Mouse (Mus musculus) left cerebral cortex, postnatal 36 days (tissue): ENCODE measurements around the gene Smyd3. TPM values are rescaled to one million over a fixed set of nuclear protein-coding genes. Genes with fewer than 3 reads are reported as not detected.
"Not testable (repeated sequence)": the region's sequence is repeated elsewhere in the genome, so short reads cannot be mapped to it uniquely, and the experiment has no call there.

Experiments used
- DNase-seq, 2 experiments: peaks; one replicate each; pipeline ENCODE4 v3.0.0; 2021 to 2022; ENCODE audit warnings: low spot score in 2 of 2, mixed read lengths in 1 of 2
- intact Hi-C: fragments of 180-260 bp; cut with DNase I; formaldehyde crosslinking; loops from one replicate; pipeline ENCODE4 v1.15.1; 2025
- total RNA-seq, 2 experiments: library from RNA; stranded (reverse); gene quantifications; 2 replicates each; pipeline ENCODE4 v1.2.3; 2021

Smyd3 gene
- 10 to 100 TPM; 22.7 to 28.3 TPM for total RNA-seq

DNA sequence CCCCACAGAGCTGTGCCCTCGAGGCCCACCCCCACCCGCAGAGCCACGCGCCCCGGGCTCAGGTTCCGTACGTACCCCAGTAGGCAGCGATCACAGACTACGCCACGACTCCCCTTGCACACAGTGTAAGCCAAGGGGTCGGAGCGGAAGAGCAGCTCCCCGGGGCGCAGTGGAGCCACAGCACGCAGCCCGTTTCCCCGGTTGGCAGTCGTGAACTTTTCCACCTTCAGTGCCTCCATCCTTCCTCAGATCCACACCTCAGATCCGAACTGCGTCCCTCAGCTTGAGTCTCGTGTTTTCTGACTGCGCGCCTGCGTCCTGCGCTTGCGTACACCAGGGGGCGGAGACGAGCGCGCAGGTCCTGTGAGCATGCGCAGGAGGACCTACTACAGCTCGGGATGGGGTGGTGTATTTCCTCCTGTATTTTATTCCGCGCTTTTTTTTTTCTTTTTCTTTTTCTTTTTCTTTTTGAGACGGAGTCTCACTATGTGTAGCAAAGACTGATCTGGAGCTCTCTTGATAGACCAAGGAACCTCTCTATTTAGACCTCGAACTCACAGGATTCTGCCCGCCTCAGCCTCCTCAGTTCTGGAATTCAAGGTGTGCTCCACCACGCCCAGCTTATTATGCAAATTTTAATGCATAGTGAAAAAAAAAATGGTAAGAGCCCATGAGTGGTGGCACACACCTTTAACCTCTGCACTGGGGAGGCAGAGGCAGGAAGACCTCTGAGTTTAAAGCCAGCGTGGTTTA is at the start of gene Smyd3:
TSS of gene Smyd3 (minus strand) at position 329 of the 753 bp plus-strand sequence.
- intact Hi-C loops: no loop called here
- peak; percentile 80 to 88 for DNase-seq

DNA sequence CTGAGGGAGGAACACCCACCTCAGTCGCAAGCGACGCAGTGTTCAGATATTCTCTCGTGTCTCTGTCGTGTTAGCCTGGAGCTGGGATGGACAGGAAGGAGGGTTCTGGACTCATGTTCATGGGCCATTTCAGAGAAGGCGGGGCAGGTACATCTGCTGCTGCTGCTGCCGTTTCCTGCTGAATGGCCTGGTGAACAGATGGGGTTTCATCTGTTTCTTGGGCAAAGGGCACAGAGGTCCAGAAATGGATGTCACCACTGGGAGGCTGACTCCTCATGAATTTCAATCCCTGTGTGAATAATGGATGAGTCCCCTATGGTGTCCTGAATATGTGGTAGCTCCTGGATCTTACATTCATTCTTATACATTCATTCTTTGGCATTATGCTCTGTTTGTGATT is 49.7 kb upstream of the Smyd3 start:
- intact Hi-C loops: no loop called here

DNA sequence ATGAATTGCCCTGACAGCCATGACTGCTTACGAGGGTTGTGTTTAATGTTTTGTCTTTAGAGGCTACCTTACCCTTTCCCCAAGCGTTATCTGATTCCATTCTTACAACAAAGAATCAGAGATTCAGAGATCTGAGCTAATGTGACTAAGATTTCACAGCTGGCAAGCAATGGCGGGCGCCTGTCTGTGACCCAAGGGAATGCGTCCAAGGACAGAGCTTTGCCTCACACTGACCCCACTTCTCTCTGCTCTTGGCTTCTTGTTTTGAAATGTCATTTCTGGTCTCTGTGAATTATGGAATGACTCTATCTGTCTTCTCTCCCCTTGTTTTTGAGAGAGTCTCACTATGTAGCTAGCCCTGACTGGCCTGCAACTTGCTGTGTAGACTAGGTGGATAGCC is 46.1 kb upstream of the Smyd3 start:
- intact Hi-C loops: no loop called here
- no peak for DNase-seq

More for the DNA sequence above, 49.7 kb upstream of the Smyd3 start:
- DNase-seq: no peak

DNA sequence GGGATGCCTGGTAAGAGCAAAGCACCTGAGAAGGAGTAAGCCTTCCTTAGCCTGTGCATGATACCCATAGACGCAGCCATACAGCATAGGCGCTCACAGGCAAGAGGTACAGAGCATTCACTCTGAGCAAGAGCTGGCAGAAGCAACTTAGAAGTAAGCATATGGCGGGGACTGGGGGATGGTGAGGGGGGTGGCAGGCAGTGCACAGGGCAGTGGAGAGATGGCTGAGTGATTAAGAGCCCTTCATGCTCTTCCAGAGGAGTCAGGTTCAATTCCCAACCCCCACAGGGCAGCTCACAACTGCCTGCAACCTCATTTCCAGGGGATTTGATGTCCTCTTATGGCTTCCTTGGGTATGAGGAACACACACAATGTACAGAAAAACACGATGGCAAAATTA is 45.4 kb upstream of the Smyd3 start:
- no peak for DNase-seq
- intact Hi-C loops: no loop called here

DNA sequence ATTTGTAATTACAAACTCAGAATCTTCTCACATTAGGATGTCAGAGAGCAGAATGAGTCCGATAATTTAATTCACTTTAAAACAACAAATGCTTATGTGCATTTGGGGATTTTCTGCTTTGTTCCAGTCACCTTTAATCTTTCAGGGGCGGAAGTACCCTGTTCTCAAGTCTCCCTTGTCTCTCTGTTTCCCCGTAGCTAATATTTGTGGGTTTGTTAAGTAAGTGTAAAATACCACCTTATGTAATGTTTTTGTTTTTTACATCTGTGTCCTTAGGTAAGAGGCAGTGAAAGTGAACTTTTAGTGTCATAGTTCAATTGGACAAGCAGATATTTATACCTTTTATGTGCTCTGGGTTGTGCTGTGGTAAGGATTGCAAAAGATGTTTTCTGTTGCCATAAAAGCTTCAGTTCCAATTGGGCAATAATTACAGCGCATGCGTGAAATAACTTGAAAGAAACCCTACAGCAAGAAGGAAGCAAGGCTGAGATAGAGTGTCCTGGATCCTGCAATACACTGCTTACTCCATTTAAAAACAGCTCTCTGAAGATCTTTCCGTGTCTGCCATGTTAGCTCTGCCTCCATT is 43.1 kb upstream of the Smyd3 start:
- intact Hi-C loops: no loop called here
- DNase-seq: no peak

DNA sequence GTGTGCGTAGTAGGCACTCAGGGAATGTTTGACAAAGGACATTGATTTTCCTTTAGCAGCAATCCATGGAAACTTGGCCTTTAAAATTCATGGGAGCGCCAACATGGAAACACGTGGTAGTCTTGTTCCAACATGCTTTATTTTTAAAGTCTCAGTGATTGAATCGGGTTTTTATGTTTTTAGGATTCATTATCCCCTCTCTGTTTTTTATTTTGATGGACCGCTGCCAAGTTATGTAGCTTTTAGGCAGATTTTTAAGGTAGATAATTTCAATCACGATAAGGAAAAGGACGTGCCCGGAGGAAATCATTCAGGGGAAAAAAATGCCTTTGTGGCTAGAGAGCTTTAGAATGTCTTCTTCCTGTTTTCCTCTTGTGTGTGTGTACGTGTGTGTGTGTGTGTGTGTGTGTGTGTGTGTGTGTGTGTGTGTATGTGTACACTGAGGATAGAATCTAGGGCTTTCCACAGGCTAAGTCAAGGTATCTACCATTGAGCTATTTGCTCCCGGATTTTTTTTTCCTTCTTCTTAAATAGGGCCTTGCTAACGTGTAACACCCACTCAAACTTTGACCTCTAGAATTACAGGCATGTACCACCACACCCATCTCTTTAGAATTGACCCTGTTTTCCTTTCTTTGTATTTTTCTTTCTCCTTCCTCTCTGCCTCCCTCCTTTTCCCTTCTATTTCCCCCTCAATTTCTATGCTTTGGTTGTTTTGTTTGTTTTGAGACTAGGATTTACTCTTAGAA is 41.8 kb upstream of the Smyd3 start:
- DNase-seq: no peak
- intact Hi-C loops: no loop called here

DNA sequence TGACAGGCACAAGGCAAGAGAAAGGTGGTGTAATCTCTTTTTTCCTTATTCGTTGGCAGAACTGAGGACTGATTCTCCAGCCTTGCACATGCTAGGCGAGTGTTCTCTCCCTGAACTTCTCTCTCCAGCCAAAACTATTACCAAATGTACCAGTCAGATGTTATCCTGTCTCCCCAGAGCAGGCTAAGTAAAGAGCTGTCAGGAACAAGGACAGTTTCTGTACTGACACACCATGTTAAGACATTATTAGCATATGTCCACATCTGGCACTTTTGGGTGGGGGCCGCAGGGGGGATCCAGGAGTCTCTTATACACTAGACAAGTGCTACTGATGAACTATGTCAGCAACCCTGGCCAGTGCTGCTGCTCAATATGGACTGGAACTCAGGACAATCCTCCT is 39.1 kb upstream of the Smyd3 start:
- no peak for DNase-seq
- intact Hi-C loops: no loop called here

DNA sequence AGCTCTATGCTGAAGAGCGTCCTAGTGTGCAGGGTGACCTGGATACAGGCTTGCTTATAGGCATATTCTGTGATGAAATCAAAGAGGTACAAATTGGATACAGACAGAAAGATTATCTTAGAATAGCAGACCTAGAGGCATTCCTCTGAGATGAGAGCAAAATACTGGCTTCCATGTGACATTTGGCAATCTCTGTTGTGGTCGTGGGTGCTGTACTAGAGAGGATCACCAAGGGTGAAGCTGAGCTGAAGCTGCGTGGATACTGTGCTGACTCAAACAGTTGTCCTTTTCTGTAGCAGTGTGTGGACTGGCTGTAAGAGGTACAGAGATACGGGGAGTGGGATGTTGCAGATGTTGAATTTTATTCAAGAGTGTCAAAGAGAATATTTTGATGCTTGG is 36.1 kb upstream of the Smyd3 start:
- intact Hi-C loops: no loop called here
- DNase-seq: no peak

DNA sequence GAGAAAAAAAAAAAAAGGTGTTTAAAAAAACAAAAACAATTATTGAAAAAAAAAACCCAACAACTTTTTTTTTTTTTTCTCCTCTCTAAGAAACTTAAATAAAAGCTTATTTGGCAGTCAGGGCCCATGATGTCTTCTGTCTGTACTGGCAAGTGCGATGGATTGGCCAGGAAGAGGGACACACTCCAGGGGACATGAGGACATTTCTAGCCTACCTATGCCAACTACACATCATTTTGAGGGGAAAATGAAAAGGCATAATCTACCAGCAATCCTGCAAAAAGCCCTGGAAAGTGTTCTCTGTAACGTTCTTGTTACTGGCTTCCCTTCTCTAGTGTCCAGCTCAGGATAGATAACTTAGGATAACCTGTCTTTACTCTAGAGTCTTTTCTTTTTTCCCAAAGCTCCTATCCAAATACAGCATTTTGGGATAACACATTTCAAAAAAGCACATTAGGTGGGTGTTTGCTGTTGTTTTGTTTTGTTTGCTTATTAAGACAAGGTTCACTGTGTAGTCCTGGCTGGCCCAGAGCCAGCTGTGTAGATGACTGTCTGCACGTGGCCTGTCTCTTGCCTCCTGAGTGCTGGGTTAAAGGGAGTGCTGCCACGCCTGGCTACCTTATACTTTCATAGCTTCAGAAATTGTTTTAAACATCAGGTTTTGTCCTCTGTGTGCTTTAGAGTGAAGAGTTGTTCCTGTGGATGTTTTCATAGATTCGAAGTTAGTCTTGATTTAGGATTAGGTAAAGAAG is 35.5 kb upstream of the Smyd3 start:
- DNase-seq: no peak
- intact Hi-C loops: no loop called here

DNA sequence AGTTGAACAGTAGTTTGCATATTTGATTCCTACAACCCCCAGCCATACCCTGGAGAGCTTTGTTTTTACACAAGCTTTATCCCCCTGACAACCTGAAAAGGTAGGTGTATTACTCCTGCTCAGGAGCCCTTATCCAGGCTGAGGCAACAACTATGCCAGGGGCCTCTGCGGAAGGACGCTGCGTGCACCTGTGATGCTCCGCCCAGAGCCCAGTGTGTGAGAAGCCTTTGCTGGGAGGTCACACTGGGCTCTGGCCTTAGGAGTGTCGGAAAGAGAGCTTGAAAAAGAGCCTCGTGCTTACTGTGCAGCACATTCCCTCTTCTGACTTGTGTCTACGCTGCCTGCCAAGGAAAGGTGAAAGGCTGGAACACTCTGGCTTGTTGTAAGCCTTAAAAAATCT is 34.9 kb upstream of the Smyd3 start:
- no peak for DNase-seq
- intact Hi-C loops: no loop called here

DNA sequence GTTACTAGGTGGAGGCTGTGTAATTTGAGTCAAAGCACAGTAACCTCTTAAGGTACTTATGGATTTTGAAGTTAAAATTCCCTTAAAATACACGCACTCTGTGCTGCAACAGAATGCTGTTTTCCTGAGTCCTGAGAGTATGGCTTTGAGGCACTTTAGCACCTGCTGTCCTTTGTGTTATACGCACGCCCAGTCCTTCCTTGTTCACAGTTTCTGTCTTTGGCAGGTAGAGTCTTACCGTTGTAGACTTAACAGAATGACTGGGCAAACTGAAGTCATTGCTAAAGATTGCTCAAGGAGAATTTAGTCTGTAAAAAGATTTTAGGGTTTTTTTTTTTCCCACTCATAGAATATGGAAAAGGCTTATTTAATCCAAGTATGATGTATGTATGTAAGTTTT is 34.1 kb upstream of the Smyd3 start:
- intact Hi-C loops: no loop called here

DNA sequence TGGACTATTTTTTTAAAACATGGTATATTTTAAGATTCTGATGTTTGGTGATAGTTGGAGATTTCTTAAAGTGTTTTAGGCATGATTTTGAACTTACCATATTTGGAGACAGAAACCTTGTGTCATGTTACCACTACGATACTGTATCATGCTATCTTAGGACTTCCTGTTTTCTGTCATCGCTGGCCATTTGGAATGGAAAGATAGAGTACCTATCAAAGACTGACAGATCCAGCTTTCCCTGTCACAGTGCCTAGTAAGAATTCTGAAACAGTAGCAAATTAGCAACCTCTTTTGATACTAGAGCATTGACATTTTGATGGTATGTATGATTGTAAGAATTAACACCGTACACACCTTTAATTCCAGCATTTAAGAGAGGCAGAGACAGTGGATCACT is 33.5 kb upstream of the Smyd3 start:
- no peak for DNase-seq
- intact Hi-C loops: no loop called here

More for the DNA sequence above, 34.1 kb upstream of the Smyd3 start:
- no peak for DNase-seq

DNA sequence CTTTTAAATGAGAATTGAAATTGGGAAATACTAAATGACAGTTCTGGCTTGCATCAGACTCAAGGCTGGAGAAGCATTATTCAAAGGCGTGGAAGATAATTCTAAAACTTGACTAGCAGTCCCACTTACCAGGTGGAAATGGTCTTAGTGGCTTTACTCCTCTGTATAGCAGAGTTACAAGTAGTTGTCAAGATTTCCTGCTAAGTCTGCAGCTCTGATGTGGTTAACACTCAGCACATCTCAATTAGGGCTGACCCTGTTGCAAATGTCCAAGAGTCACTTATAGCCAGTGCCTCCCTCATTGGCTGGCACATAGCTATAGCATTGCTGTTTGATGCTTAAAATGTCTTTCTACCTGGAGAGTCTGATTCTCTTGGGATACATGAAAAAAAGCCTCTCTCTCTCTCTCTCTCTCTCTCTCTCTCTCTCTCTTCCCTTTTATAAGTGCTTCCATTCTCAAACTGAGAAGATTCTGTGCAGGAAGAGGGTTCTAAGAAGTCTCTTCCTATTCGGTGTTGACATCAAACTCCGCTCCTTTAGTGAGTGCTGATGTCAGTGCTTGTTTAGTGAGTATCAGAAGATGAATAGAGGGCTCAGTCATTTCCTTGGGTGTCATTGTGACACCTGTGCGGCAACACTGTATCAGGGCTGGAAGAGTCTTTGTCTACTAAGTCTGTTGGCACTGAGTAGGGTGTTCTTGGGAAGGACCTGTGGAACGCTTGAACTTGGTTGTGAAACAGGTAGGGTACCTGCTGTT is 31.3 kb upstream of the Smyd3 start:
- no peak for DNase-seq
- intact Hi-C loops: no loop called here

DNA sequence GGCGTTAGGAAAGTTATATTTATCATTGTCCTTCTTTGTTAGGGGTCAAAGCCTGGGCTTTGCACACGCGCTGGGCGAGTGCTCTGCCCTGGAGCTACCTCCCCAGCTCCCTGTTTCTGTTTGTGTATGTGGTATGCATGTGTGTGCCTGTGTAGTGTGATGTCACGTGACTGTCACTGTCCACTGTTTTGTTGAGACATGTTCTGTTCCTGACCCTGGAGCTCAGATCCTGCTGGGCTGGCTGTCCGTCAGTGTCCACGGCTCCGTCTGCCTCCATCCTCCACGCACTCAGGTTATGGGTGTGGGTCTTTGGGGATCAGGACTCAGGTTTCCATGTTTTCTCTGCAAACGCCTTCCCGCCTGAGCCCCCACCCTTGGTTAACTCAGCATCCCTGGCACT is 30.4 kb upstream of the Smyd3 start:
- intact Hi-C loops: no loop called here
- no peak for DNase-seq

DNA sequence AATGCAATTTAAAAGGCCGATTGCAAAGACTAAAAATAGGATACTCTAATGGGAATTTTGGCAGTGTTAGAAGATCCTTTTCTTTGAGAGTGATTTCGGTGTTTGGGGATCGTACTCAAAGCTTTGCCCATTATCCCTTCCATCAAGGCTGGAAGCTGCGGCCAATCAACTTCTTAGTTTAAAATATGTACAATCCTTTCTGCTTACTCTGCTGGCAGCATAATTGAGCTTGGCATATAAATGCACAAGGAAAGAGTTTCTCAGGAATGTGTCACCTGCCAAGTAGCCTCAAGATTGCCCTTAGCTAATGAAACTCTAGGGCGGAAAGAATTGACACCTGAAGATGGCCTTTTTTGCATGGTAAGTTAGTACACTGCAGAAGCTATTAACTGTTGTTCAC is 29.3 kb upstream of the Smyd3 start:
- DNase-seq: no peak
- intact Hi-C loops: no loop called here

DNA sequence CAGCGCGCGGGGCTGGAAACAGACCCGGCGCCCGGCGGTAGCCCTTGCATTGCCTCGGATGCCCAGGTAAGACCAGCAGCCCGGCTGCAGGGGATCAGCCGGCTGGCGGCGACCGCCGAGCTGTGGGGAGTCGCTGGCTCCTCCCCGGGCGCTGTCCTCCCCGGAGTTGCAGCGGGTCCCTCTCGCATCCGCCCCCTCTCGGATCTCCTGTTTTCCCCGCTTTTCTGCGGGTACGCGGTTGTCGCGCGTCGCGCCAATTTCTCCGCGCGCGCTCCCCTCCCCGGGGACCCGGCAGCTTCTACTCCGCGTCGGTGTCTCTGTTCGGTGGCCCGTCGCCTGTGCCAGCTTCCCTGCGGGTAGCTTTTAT is 28.7 kb upstream of the Smyd3 start:
- DNase-seq: no peak
- intact Hi-C loops: no loop called here

DNA sequence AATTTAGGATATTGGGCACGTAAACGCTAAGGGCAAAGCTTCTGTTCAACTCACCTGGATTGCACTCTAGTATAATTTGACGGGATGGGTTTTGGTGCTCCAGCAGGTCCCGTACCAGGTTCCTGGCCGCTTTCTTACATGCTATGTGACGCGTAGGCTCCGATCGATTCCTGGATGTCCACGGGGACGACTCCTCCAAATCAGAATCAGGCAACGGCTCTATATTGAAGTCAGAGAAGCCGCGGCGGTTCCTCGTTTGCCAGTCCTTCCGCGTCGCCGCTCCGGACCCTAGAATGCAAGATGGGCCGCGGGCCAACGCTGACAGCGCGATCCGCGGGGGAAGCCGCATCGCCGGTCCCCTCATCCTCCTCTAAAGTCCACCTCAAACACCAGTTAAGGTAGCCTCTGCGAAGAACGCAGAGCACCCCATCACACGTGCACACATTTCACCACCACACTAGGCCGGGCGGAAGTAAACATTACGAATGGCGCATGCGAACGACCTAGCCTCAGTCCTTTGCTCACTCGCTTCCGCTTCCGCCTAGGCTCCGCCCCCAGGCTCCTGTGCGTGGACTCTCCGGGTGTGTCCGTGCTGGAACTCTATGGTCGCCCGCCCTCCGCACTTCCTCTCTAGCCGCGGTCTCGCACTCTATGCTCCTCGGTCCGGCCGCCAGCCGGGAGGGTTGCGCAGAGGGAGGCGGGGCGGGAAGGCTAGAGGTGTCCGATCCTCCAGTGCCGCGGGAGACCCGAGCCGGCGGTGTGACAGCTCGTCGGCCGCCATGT is 28.1 kb upstream of the Smyd3 start, which contains the start of the genes Tfb2m and Cnst:
TSS of gene Tfb2m (minus strand) at position 500 of the 783 bp plus-strand sequence.
TSS of gene Cnst (plus strand) at position 603 of the 783 bp plus-strand sequence.
- intact Hi-C loops: not testable (repeated sequence)

DNA sequence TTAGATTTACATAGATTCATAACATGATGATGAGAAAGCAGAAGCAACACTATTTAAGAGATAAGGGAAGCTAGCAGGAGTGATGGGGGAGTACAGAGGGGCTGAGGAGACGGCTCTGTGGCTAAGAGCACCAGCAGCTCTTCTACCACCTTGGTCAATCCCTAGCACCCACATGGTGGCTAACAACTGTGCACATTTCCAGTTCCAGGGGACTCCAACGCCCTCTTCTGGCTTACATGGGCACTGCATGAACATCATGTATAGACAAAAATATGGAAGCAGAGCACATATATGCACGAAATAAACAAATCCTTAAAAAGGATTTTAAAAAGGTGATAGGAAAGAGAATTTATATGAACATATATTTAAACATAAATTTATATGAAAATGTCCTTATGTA is 23.7 kb upstream of the Smyd3 start:
- no peak for DNase-seq
- intact Hi-C loops: no loop called here

More for the DNA sequence above, 28.1 kb upstream of the Smyd3 start, which contains the start of the genes Tfb2m and Cnst:
- DNase-seq: peak; percentile 98 to 99
